In genomic region chr16:44994206-44994953, GRCm38 (mm10) we compare ENCODE assay signal across 26 mouse cellular contexts. TPM values are rescaled to one million over a fixed set of nuclear protein-coding genes. Genes with fewer than 3 reads are reported as not detected.
DNase-seq lines count a peak whose midpoint lies in the region; TF ChIP-seq lines count a peak whose summit lies in the region.
"Had no signal": no experiment of that assay in that cellular context is flagged by ENCODE, and none has a peak within 500 bp of the region (broad histone marks: within the 10 kb centered on the region; RNA-seq: fewer than 3 reads in every experiment).

No protein-coding gene starts in this region.

- peak overlapping the region; percentile 66 for H3K9ac ChIP-seq in CH12.LX (ENCODE audit: insufficient read depth, low read depth)
- H3K9ac ChIP-seq: embryonic facial prominence, embryonic 12.5 days; forebrain, embryonic 12.5 days had no signal

- peak overlapping the region; percentile 95 for H3K4me2 ChIP-seq in CH12.LX (ENCODE audit: insufficient read depth, low read depth, poor library complexity, severe bottlenecking)
- H3K4me2 ChIP-seq in myocyte (ENCODE audit: low read depth) = peak overlapping the region; percentile 52
- H3K4me2 ChIP-seq: embryonic facial prominence, embryonic 12.5 days; forebrain, embryonic 12.5 days had no signal

- in situ Hi-C loops in CH12.LX (cut with MboI; ENCODE audit: low pct_ligation_motif_present, low pct_unique_long_range_greater_than_20kb, low sequenced_read_pairs) = no loop called here

- peak; percentile 80 for TF ChIP-seq EP300 in CH12.LX (IDR thresholded peaks at IDR 0.05; ENCODE audit: low read length)

- no peaks in the 10 kb centered on the region for H3K9me3 ChIP-seq in CH12.LX (replicated peaks; ENCODE audit: low read length)
- H3K9me3 ChIP-seq: embryonic facial prominence, embryonic 10.5 days; embryonic facial prominence, embryonic 12.5 days; forebrain, embryonic 10.5 days; forebrain, embryonic 12.5 days had no signal

- DNase-seq in left cerebral cortex, postnatal 4 days = peak; percentile 6
- no peak for DNase-seq in left cerebral cortex, adult 9 months (ENCODE audit: low spot score in 2 of 2)
- DNase-seq in CH12.LX (ENCODE audit: extremely low read depth) = peak; percentile 62
- DNase-seq in heart, adult 8-10 months (ENCODE audit: low spot score) = no peak
- DNase-seq in urinary bladder, postnatal 4 days (ENCODE audit: low spot score in 2 of 2) = no peak
- DNase-seq in frontal cortex, postnatal 25 days (ENCODE audit: low spot score in 2 of 2) = no peak
- DNase-seq: adrenal gland, adult 2 months; adrenal gland, postnatal 10 days; adrenal gland, postnatal 25 days; B cell, adult 2 months; cerebellum, adult 18-20 months; cerebellum, adult 8-10 months; cerebellum, adult 9-11 months had no signal

- peak overlapping the region; percentile 76 for H3K27ac ChIP-seq in CH12.LX (ENCODE audit: insufficient read depth, low read depth)
- H3K27ac ChIP-seq in embryonic fibroblast, embryonic 13.5 days (ENCODE audit: insufficient read depth, low read length) = peak overlapping the region; percentile 52
- H3K27ac ChIP-seq: embryonic facial prominence, embryonic 10.5 days; embryonic facial prominence, embryonic 12.5 days; forebrain, embryonic 10.5 days; forebrain, embryonic 12.5 days had no signal

- no peaks in the 10 kb centered on the region for H3K79me2 ChIP-seq in CH12.LX (replicated peaks; ENCODE audit: control insufficient read depth, extremely low read depth, insufficient read depth, poor library complexity, severe bottlenecking)
- H3K79me2 ChIP-seq in myocyte (ENCODE audit: control insufficient read depth, insufficient read depth) = no peaks in the 10 kb centered on the region

- H3K27me3 ChIP-seq in CH12.LX (replicated peaks) (no peaks in the 10 kb centered on the region), myocyte (ENCODE audit: control insufficient read depth, insufficient read depth, insufficient read length) (no peaks in the 10 kb centered on the region)
- H3K27me3 ChIP-seq: embryonic facial prominence, embryonic 12.5 days; forebrain, embryonic 12.5 days had no signal

- peak; percentile 1; the same call in 1 of the 2 replicates for TF ChIP-seq RAD21 in CH12.LX (IDR thresholded peaks at IDR 0.05; ENCODE audit: low read depth, low read length)

- no peaks in the 10 kb centered on the region for H3K36me3 ChIP-seq in CH12.LX (replicated peaks in 1 of 2; ENCODE audit: control insufficient read depth in 1 of 2, insufficient read depth in 1 of 2, low read length in 1 of 2)
- H3K36me3 ChIP-seq in myocyte (ENCODE audit: control insufficient read depth, insufficient read depth) = no peaks in the 10 kb centered on the region
- H3K36me3 ChIP-seq: embryonic facial prominence, embryonic 10.5 days; embryonic facial prominence, embryonic 12.5 days; forebrain, embryonic 10.5 days; forebrain, embryonic 12.5 days had no signal

- peaks cover 14 to 69% of the 10 kb centered on the region in 2 experiments for H3K4me1 ChIP-seq in CH12.LX (ENCODE audit: control insufficient read depth in 1 of 2, insufficient read depth in 2 of 2)
- peaks cover 6% of the 10 kb centered on the region; the same call in 1 of the 2 replicates for H3K4me1 ChIP-seq in embryonic fibroblast, embryonic 13.5 days (ENCODE audit: control insufficient read depth, insufficient read depth, low read length)
- H3K4me1 ChIP-seq: embryonic facial prominence, embryonic 10.5 days; embryonic facial prominence, embryonic 12.5 days; forebrain, embryonic 10.5 days; forebrain, embryonic 12.5 days had no signal

- H3ac ChIP-seq in myocyte (ENCODE audit: control insufficient read depth, insufficient read length) = no peak overlapping the region

- no peak; the same call in 1 of the 2 replicates for TF ChIP-seq POLR2A in CH12.LX (IDR thresholded peaks at IDR 0.05; ENCODE audit: low read depth, low read length)
- TF ChIP-seq POLR2A in embryonic fibroblast, embryonic 13.5 days (IDR thresholded peaks at IDR 0.05; ENCODE audit: low read depth, low read length) = no peak
- no peak for TF ChIP-seq POLR2A in myocyte (IDR thresholded peaks at IDR 0.05; ENCODE audit: insufficient read length, low read depth)

- dilution Hi-C loops in CH12.LX (cut with MboI; ENCODE audit: extremely low pct_ligation_motif_present, extremely low pct_unique_long_range_greater_than_20kb, low sequenced_read_pairs) = no loop called here

- no peak for TF ChIP-seq CTCF in CH12.LX (conservative IDR thresholded peaks at IDR 0.05 in 1 of 2, IDR thresholded peaks at IDR 0.05 in 1 of 2; ENCODE audit: low read depth in 2 of 2, low read length in 2 of 2)
- no peak for TF ChIP-seq CTCF in embryonic fibroblast, embryonic 13.5 days (IDR thresholded peaks at IDR 0.05; ENCODE audit: borderline replicate concordance, insufficient read depth, low read length)

- H3K4me3 ChIP-seq in CH12.LX (replicated peaks in 1 of 3; ENCODE audit: low read depth in 2 of 3, low read length in 2 of 3, poor library complexity in 1 of 3) (peak overlapping the region in 1 of 3 experiments; percentile 14), myocyte (no peak overlapping the region)
- no peak overlapping the region for H3K4me3 ChIP-seq in embryonic fibroblast, embryonic 13.5 days (ENCODE audit: insufficient read depth, low read length)
- H3K4me3 ChIP-seq: embryonic facial prominence, embryonic 10.5 days; embryonic facial prominence, embryonic 12.5 days; erythroblast, embryonic 14.5 days; forebrain, embryonic 10.5 days; forebrain, embryonic 12.5 days had no signal

- intact Hi-C loops in left cerebral cortex, postnatal 4 days (cut with DNase I) = no loop called here

TF ChIP-seq in CH12.LX, 34 proteins besides CTCF, POLR2A, EP300 and RAD21 (continues in another document):
- TF ChIP-seq JUN (IDR thresholded peaks at IDR 0.05; ENCODE audit: insufficient read depth, low read depth, low read length) = peak; percentile 66; the same call in 1 of the 2 replicates
- no peak for TF ChIP-seq SMC3 (IDR thresholded peaks at IDR 0.05; ENCODE audit: low read depth, low read length)
- TF ChIP-seq ELF1 (IDR thresholded peaks at IDR 0.05; ENCODE audit: low read depth, low read length) = no peak
- no peak for TF ChIP-seq ZNF384 (IDR thresholded peaks at IDR 0.05; ENCODE audit: low read depth, low read length)
- no peak for TF ChIP-seq E2F4 (IDR thresholded peaks at IDR 0.05; ENCODE audit: insufficient replicate concordance, low read depth, low read length)
- TF ChIP-seq KAT2A (IDR thresholded peaks at IDR 0.05; ENCODE audit: insufficient replicate concordance, low read length) = no peak
- no peak for TF ChIP-seq GABPA (IDR thresholded peaks at IDR 0.05; ENCODE audit: insufficient replicate concordance, low read depth, low read length)
- peak; percentile 54; the same call in 1 of the 2 replicates for TF ChIP-seq SIN3A (IDR thresholded peaks at IDR 0.05; ENCODE audit: low read length)
- TF ChIP-seq NRF1 (IDR thresholded peaks at IDR 0.05; ENCODE audit: low read depth, low read length) = no peak
- peak; percentile 43 for TF ChIP-seq MAX (IDR thresholded peaks at IDR 0.05; ENCODE audit: low read length)
- TF ChIP-seq POLR2AphosphoS2 (IDR thresholded peaks at IDR 0.05; ENCODE audit: low read depth, low read length) = no peak
- no peak for TF ChIP-seq CHD2 (IDR thresholded peaks at IDR 0.05; ENCODE audit: low read length)
- peak; percentile 82 for TF ChIP-seq IRF4 (IDR thresholded peaks at IDR 0.05; ENCODE audit: low read depth, low read length)
- TF ChIP-seq HCFC1 (IDR thresholded peaks at IDR 0.05; ENCODE audit: low read depth, low read length) = no peak
- no peak for TF ChIP-seq ZKSCAN1 (IDR thresholded peaks at IDR 0.05; ENCODE audit: borderline replicate concordance, low read depth, low read length)
- TF ChIP-seq ZMIZ1 (IDR thresholded peaks at IDR 0.05; ENCODE audit: low read depth, low read length) = 0 out of 2 replicates have a peak, but pooled peaks have one; percentile 14
- TF ChIP-seq ETS1 (conservative IDR thresholded peaks at IDR 0.05; ENCODE audit: low read depth, low read length) = peak; percentile 55

TF ChIP-seq in myocyte, 11 proteins besides CTCF, POLR2A, EP300 and RAD21:
- TF ChIP-seq E2F4 (IDR thresholded peaks at IDR 0.05; ENCODE audit: insufficient read depth) (no peak), CEBPB (IDR thresholded peaks at IDR 0.05; ENCODE audit: insufficient read depth, poor library complexity, severe bottlenecking) (no peak), REST (IDR thresholded peaks at IDR 0.05; ENCODE audit: insufficient read depth, insufficient read length) (no peak), POLR2AphosphoS2 (IDR thresholded peaks at IDR 0.05; ENCODE audit: insufficient read length, low read depth) (no peak), SRF (IDR thresholded peaks at IDR 0.05; ENCODE audit: control insufficient read depth, insufficient read length, low read depth) (no peak), MAX (IDR thresholded peaks at IDR 0.05; ENCODE audit: low read depth) (no peak)

RNA-seq across cellular contexts. Expression of gene Cd200r3, which starts 50.9 kb away (rescaled TPM):
- total RNA-seq in left cerebral cortex, postnatal 4 days (2021) = under 1 TPM; 0.26 to 0.78 TPM
- 5.0 and 5.7 TPM in 2 replicates for total RNA-seq in CH12.LX (2012; rRNA removed)
- 17.6 and 18.4 TPM in 2 replicates for total RNA-seq in CH12.LX (2014; rRNA removed)
- polyA plus RNA-seq in CH12.LX (2012; ENCODE audit: insufficient read length, low read depth) = 5.9 and 6.9 TPM in 2 replicates
- polyA plus RNA-seq in embryonic fibroblast, embryonic 13.5 days (2011; ENCODE audit: insufficient read length, low read depth, missing spikeins) = not detected in 2 replicates
- not detected for polyA plus RNA-seq in myocyte (2012; fragmentation: generic; extraction: Trizol)
- not detected for total RNA-seq in heart, adult 8-10 months (2022)
- total RNA-seq: adrenal gland, adult 2 months; adrenal gland, postnatal 25 days; ES-E14 had no signal
- polyA plus RNA-seq: adrenal gland, adult 2 months; brain, embryonic 14.5 days; cortical plate, adult 2 months; embryonic facial prominence, embryonic 10.5 days; embryonic facial prominence, embryonic 12.5 days; erythroblast, embryonic 14.5 days; forebrain, embryonic 10.5 days; forebrain, embryonic 12.5 days; forebrain, embryonic 14.5 days; forebrain, embryonic 16.5 days; frontal cortex, adult 2 months had no signal

Comparison
In these comparisons a context has a peak if more than half of its experiments do, and no peak if none do; other contexts are left out.
1. DNase-seq: peak in left cerebral cortex, postnatal 4 days (single experiment) and CH12.LX (single experiment); none in left cerebral cortex, adult 9 months (0 of 2), heart, adult 8-10 months (single experiment), urinary bladder, postnatal 4 days (0 of 2) and frontal cortex, postnatal 25 days (0 of 2).